Mouse (Mus musculus) left cerebral cortex, adult 18-20 months (tissue): ENCODE results near the gene Atp2b2. TPM values are rescaled to one million over a fixed set of nuclear protein-coding genes. Genes with fewer than 3 reads are reported as not detected.
A peak's percentile ranks its signal among the peaks of the same experiment; 100 is the strongest.

ENCODE experiments used
- DNase-seq, 2 experiments: peaks; one replicate each; pipeline ENCODE4 v3.0.0; 2021 to 2022; ENCODE audit warnings: low spot score in 2 of 2, mixed read lengths in 1 of 2
- long read RNA-seq, 2 experiments: library from polyadenylated mRNA; stranded (forward); transcript quantifications; one replicate each; pipeline ENCODE4 v2.0.0; 2021
- total RNA-seq, 2 experiments: library from RNA; stranded (reverse); gene quantifications; 2 replicates each; pipeline ENCODE4 v1.2.3; 2021

Gene Atp2b2
- 100 to 1,000 TPM; 569 to 617 TPM for total RNA-seq
- long read RNA-seq, experiment 1, full-length matches to known transcripts, result 148 of 329 reads
- long read RNA-seq, experiment 1, partial matches to known transcripts, result 69 of 329 reads
- long read RNA-seq, experiment 1, other reads (novel, unspliced or antisense), result 112 of 329 reads
- long read RNA-seq, experiment 2, full-length matches to known transcripts, result 79 of 212 reads
- long read RNA-seq, experiment 2, partial matches to known transcripts, result 55 of 212 reads
- long read RNA-seq, experiment 2, other reads (novel, unspliced or antisense), result 78 of 212 reads

GRCm38 (mm10) chr6:114042332-114042731 is at the start of gene Atp2b2:
TSS of gene Atp2b2 (minus strand) at chr6:114042613.
- no peak for DNase-seq

GRCm38 (mm10) chr6:114089626-114090025 is 47.2 kb upstream of the Atp2b2 start:
- peak; percentile 76 to 79 for DNase-seq

DNA sequence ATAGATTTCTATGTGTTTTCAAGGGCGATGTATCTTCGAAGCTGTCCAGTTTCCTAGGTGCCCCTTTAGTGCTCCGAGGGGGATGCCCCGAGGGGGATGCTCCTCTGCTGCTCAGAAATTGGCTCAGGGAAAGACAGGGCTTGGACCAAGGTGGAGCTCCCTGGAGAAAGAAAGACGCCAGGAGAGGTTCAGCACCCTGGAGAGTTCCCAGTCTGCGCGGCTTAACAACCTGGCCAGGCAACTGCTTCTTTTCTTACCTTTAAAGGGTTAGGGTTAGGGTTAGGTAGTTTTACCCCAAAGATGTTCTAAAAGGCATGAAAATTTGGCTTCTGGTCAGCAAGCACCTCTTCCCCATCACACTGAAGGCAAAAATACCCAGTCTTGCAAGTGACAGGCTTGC is 44.7 kb upstream of the Atp2b2 start:
- DNase-seq, result no peak

- DNase-seq, result no peak
Observed at GRCm38 (mm10) chr6:114078556-114078955, 36.1 kb upstream of the Atp2b2 start.

GRCm38 (mm10) chr6:114076560-114076959 is 34.1 kb upstream of the Atp2b2 start:
- DNase-seq, result peak; percentile 77 to 86

- no peak for DNase-seq
Observed at GRCm38 (mm10) chr6:114076061-114076460, 33.6 kb upstream of the Atp2b2 start.

- no peak for DNase-seq
Observed at GRCm38 (mm10) chr6:114074929-114075328, 32.5 kb upstream of the Atp2b2 start.

- DNase-seq, result no peak
Observed at GRCm38 (mm10) chr6:114074256-114074655, 31.8 kb upstream of the Atp2b2 start.

- DNase-seq, result peak; percentile 67 to 70
Observed at GRCm38 (mm10) chr6:114071564-114071963, 29.2 kb upstream of the Atp2b2 start.

DNA sequence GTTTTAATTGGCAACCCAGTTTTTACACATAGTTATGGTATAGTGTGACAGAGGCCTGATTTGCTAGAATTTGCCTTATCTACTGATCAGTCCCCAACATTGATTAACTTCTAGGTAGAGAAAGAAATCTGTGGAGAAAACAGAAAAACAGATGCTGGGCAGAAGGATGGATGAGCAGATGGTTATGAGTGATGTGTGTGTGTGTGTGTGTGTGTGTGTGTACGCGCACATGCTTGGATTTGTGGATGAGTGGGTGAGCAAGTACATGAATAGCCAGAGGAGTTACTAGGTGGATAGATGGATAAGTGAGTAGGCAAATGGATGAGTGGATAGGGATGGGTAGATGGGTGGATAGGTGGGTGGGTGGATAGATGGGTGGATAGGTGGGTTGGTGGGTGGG is 20.7 kb upstream of the Atp2b2 start:
- no peak for DNase-seq

DNA sequence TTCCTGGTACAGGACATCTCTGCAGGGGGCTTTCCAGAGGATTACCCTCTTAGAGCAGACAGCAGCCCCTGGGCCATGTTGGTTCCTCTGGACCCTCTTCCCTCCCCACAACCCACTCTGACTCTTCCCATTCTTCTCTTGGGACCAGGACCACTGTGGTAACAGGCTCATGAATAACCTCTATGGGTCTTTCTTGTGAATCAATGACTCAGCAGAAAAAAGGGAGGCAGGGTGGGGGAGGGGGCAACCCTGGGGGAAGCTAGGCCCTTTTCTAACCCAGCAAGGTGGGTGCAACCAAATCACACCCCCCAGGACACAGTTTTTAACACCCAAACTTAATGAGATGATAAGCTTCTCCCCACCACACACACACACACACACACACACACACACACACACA is 20.3 kb upstream of the Atp2b2 start:
- no peak for DNase-seq

- no peak for DNase-seq
Observed at GRCm38 (mm10) chr6:114059206-114059605, 16.8 kb upstream of the Atp2b2 start.

DNA sequence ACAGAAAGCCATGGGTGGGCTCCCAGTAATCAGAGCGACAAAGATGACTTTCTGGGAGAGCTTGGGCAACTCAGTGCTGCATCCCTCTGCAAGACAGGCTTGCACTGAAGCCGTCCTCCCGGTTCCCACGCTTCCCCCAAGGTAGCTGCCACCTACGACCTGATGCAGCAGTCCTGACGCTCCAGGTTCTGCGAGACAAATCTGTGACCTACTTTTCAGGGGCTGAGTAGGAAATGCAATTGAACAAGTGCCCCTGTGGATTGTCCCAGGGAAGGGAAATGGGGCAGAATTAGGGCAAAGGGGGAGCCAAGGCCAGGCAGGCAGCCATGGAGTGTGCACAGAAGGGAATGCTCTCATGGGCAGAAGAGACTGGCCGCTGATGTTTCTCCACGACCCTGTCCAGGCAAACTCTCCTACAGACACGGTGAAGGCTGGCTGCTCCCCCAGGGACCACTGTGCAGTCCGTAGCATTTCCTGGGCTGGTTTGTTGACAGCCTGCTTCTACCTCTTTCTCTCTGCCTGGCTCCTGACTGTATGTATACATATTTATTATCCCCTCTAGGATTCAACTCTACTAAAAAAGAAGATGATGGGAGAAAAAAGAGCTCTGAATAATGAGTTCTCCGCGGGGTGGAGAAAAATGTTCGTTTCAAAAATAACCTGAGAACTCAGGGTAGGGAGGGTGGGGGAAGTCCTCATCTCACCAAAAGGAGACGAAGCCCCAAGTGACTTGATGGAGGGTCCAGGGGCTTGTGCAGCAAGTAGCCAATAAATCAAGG is 15.8 kb upstream of the Atp2b2 start:
- DNase-seq, result no peak

DNA sequence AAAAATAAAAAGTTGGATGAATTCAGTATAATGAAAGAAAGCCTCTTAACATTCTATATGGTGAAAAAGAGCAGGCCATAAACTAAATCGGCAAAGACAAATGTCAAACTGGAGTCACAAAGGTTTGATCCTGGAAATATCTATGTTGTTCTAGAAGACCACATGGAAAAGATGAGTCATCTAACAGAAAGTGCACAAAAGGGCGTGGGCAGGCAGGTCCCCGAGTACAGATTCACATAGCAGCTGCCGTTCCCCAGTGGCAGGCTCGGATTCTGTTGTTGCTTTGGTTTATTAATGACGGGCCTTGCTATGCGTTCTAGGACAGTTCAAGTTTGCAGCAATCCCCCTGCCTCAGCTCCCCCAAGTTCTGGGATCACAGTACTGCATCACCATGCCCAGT is 12.9 kb upstream of the Atp2b2 start:
- DNase-seq, result no peak

DNA sequence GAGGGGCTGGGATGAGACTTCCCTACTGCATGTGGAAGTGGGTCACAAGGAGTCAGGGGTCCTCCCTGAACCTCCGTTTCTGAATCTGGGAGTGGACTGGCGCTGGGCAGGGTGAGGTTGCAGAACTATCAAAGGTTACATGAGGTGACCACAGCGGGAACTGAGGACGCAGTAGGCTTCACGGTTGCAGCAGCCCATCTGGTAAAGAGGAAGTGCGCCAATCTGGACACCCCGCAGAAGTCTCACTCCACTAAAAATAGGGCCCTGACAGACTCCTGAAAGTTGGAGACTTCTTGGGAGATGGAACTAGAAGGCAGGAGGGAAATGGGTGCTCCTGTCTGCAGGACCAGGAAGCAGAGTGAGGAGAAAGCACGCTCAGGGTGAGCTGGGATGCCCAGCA is 2.5 kb upstream of the Atp2b2 start:
- peak; percentile 66 to 80 for DNase-seq

DNA sequence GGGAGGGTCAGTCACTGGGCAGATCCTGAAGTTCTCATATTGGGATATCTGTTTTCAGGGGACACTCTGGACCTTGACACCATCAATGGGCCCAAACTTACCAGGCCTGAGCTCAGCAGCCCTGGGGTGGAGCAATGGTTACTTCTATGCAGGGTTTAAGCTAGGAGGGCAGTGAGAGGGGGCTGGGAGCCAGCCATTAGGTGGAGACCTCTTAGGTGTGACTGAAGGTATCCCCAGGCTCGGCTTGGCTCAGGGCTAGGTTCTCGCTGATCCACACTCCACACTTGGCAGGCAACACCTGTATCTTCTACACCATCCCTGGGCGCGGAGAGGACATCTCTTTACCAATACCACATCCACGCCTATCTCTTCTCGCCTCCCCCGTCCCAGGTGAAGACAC is 423 bp upstream of the Atp2b2 start:
- DNase-seq, result no peak

DNA sequence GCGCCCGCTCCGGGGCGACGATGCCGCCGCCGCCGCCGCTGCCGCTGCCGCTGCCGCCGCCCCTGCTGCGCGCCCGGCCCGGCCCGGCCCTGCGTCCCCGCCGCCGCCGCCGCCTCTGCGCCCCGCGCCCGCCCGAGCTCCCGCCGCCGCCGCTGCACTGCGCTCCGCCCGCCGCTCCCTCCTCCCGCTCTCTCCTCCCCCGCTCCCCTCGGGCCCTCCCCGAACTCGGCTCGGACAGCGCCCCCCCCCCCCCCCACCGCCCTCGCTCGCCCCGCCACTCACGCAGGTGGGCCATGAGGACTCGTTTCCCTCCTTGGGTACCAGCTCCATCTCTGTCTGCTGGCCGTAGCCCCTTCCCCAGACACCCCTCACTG is 515 bp downstream of the Atp2b2 start:
- DNase-seq, result peak in 1 of 2 experiments; percentile 56

- DNase-seq, result peak; percentile 49 to 63
Observed at GRCm38 (mm10) chr6:114041097-114041910, 1.1 kb downstream of the Atp2b2 start.

GRCm38 (mm10) chr6:114035704-114036103 is 6.7 kb downstream of the Atp2b2 start:
- DNase-seq, result peak; percentile 69 to 70

DNA sequence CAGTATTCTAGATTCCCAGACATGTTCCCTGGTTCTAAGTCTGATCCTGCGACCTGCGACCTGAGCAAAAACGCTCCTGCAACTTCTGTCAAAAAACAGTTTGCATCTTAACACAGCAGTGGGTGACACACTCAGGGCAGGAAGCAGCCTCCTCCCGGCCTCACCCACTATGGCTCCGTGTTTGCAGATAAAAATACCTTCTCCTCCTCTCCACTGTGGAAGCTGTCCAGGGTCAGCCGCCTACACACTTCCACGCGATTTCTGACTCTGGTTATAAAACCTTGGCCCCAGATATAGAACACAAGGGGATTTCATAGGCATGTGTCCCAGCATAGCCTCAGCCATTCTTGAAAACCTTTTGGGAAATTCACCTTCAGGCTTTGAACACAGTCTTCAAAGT is 9.6 kb downstream of the Atp2b2 start:
- peak; percentile 84 for DNase-seq

GRCm38 (mm10) chr6:114023794-114024193 is 18.6 kb downstream of the Atp2b2 start:
- no peak for DNase-seq

DNA sequence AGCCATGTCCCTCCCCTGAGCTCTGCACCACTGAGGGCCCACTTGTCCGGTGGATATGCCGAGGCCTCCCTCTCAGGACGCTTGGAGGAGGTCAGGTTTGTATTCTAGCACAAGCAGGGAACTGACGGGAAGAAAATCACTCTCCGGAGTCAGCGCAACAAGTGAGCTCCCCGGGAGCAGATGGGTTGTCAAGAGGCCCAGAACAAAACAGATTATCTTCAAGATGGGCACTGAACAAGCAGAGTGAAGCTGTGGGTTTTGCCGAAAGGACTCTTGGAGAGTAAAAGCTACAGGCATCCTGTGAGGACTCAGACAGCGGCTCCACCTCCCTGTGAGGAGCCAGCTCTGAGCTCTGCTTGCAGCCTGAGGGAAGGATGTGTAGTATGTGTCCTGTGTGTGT is 20.3 kb downstream of the Atp2b2 start:
- DNase-seq, result no peak
